Comparison of ENCODE assay signal across 31 mouse cellular contexts in the genomic region with DNA sequence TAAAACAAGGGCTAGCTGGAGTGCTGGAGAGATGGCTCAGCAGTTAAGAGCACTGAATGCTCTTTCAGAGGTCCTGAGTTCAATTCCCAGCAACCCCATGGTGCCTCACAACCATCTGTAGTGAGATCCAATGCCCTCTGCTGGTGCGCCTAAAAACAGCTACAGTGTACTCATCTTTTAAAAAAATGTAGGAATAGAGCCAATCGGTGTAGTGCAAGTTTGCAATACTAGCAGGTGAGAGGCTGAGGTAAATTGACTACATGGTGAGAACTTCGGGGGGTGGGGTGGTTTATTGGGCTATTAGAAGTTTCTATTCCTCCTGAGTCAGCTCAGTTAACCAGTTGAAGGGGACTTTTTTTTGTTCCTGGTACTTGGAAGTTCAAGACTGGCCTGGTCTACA. TPM values are rescaled to one million over a fixed set of nuclear protein-coding genes. Genes with fewer than 3 reads are reported as not detected.
"Had no signal": no experiment of that assay in that cellular context is flagged by ENCODE, and none has a peak within 500 bp of the region (broad histone marks: within the 10 kb centered on the region; RNA-seq: fewer than 3 reads in every experiment).

No protein-coding gene starts in this region.

- H3K9me3 ChIP-seq: heart, embryonic 10.5 days; heart, embryonic 12.5 days; hindbrain, embryonic 10.5 days; hindbrain, embryonic 12.5 days; limb, embryonic 10.5 days; limb, embryonic 12.5 days; liver, embryonic 12.5 days had no signal

- DNase-seq: gastrocnemius, adult 2 months; gastrocnemius, postnatal 10 days; gastrocnemius, postnatal 25 days; heart, adult 18-20 months; heart, postnatal 10 days; heart, postnatal 4 days; kidney, adult 8-10 months; kidney, postnatal 10 days; kidney, postnatal 25 days; kidney, postnatal 4 days; layer of hippocampus, adult 9-11 months; liver had no signal

- ATAC-seq: hindbrain, embryonic 16.5 days; inflammation-experienced regulatory T-cells, adult 6 months; intestine, embryonic 16.5 days; liver, embryonic 12.5 days had no signal

- H3K36me3 ChIP-seq: heart, embryonic 10.5 days; heart, embryonic 12.5 days; hindbrain, embryonic 10.5 days; hindbrain, embryonic 12.5 days; limb, embryonic 10.5 days; limb, embryonic 12.5 days; liver, embryonic 12.5 days had no signal

- H3K27ac ChIP-seq: gastrocnemius, adult 2 months; heart, embryonic 10.5 days; hindbrain, embryonic 10.5 days; hindbrain, embryonic 12.5 days; hindbrain, embryonic 14.5 days; left cerebral cortex, adult 2 months; limb, embryonic 10.5 days; limb, embryonic 12.5 days; liver, embryonic 12.5 days; liver, embryonic 14.5 days had no signal

- H3K4me1 ChIP-seq: heart, embryonic 10.5 days; heart, embryonic 12.5 days; limb, embryonic 10.5 days; limb, embryonic 12.5 days; liver, embryonic 12.5 days had no signal

- H3K9ac ChIP-seq: heart, embryonic 12.5 days; hindbrain, embryonic 12.5 days; hindbrain, embryonic 14.5 days; limb, embryonic 12.5 days; liver, embryonic 12.5 days; liver, embryonic 14.5 days had no signal

- H3K4me3 ChIP-seq: gastrocnemius, adult 2 months; heart, embryonic 10.5 days; heart, embryonic 12.5 days; hindbrain, embryonic 10.5 days; hindbrain, embryonic 12.5 days; left cerebral cortex, adult 2 months; limb, embryonic 10.5 days; limb, embryonic 12.5 days; liver, embryonic 12.5 days had no signal

- H3K27me3 ChIP-seq: hindbrain, embryonic 12.5 days had no signal

- H3K4me2 ChIP-seq: heart, embryonic 12.5 days; hindbrain, embryonic 12.5 days; hindbrain, embryonic 14.5 days; limb, embryonic 12.5 days; liver, embryonic 12.5 days had no signal

RNA-seq across cellular contexts. Expression of a gene that starts 7.3 kb away (rescaled TPM):
- total RNA-seq: granulocyte monocyte progenitor cell, adult 5-6 weeks had no signal
- polyA plus RNA-seq: inflammation-experienced regulatory T-cells, adult 6 months had no signal

RNA-seq across cellular contexts. Expression of a gene that starts 21.2 kb away (rescaled TPM):
- total RNA-seq: gastrocnemius, adult 2 months; gastrocnemius, postnatal 25 days; gastrocnemius, postnatal 4 days; granulocyte monocyte progenitor cell, adult 5-6 weeks; heart, adult 18-20 months; heart, adult 8-10 months; heart, postnatal 10 days; heart, postnatal 4 days had no signal
- polyA plus RNA-seq: heart, embryonic 14.5 days; hindbrain, embryonic 10.5 days; inflammation-experienced regulatory T-cells, adult 6 months; intestine, embryonic 16.5 days; kidney, embryonic 14.5 days; limb, embryonic 10.5 days; limb, embryonic 12.5 days; liver, embryonic 12.5 days; liver, embryonic 14.5 days; liver, embryonic 16.5 days had no signal
